Mouse (Mus musculus): ENCODE data around the gene Pcbp3. TPM values are rescaled to one million over a fixed set of nuclear protein-coding genes. Genes with fewer than 3 reads are reported as not detected.

Gene Pcbp3
- total and polyA plus RNA-seq, 2 experiments from 2014 or later: 57.0 to 92.9 TPM

- no peaks in the 10 kb centered on the region for H3K36me3 ChIP-seq (ENCODE audit: insufficient read depth, low read length)
- no peak overlapping the region for H3K4me3 ChIP-seq (ENCODE audit: low read length)
- no peaks in the 10 kb centered on the region for H3K9me3 ChIP-seq (ENCODE audit: low read length)
- H3K27me3 ChIP-seq (ENCODE audit: insufficient read depth, low read length): no peaks in the 10 kb centered on the region
- no peak for ATAC-seq
- DNase-seq (ENCODE audit: low spot score): no peak
- TF ChIP-seq CTCF (IDR thresholded peaks at IDR 0.05; ENCODE audit: low read depth): peak; percentile 27; the same call in 1 of the 2 replicates
- H3K4me1 ChIP-seq (ENCODE audit: insufficient read depth, low read length): no peaks in the 10 kb centered on the region
- 93% methylated on average over 4 of the region's 4 CpGs for WGBS
- H3K9ac ChIP-seq (replicated peaks; ENCODE audit: low read length): no peak overlapping the region
- no peak overlapping the region for H3K4me2 ChIP-seq (ENCODE audit: low read depth, low read length)
- no peak overlapping the region for H3K27ac ChIP-seq
Measured at GRCm38 (mm10) chr10:76828936-76829335, 132.8 kb downstream of the Pcbp3 start.

GRCm38 (mm10) chr10:76822698-76823097 is 139.0 kb downstream of the Pcbp3 start:
- 83% methylated on average over 8 of the region's 8 CpGs for WGBS
- Histone ChIP-seq H3K27ac (no peak overlapping the region), H3K9me3 (ENCODE audit: low read length) (no peaks in the 10 kb centered on the region), H3K4me1 (ENCODE audit: insufficient read depth, low read length) (no peaks in the 10 kb centered on the region), H3K36me3 (ENCODE audit: insufficient read depth, low read length) (no peaks in the 10 kb centered on the region), H3K4me2 (ENCODE audit: low read depth, low read length) (no peak overlapping the region), H3K4me3 (ENCODE audit: low read length) (no peak overlapping the region), H3K27me3 (ENCODE audit: insufficient read depth, low read length) (no peaks in the 10 kb centered on the region), H3K9ac (replicated peaks; ENCODE audit: low read length) (no peak overlapping the region)
- DNase-seq (ENCODE audit: low spot score) (no peak), ATAC-seq (no peak)
- TF ChIP-seq CTCF (IDR thresholded peaks at IDR 0.05; ENCODE audit: low read depth): no peak

- no peak for DNase-seq (ENCODE audit: low spot score)
- no peak overlapping the region for H3K9ac ChIP-seq (replicated peaks; ENCODE audit: low read length)
- H3K36me3 ChIP-seq (ENCODE audit: insufficient read depth, low read length): no peaks in the 10 kb centered on the region
- 70% methylated on average over 2 of the region's 2 CpGs for WGBS
- H3K27ac ChIP-seq: no peak overlapping the region
- no peak for ATAC-seq
- no peak overlapping the region for H3K4me3 ChIP-seq (ENCODE audit: low read length)
- H3K27me3 ChIP-seq (ENCODE audit: insufficient read depth, low read length): no peaks in the 10 kb centered on the region
- TF ChIP-seq CTCF (IDR thresholded peaks at IDR 0.05; ENCODE audit: low read depth): no peak
- no peak overlapping the region for H3K4me2 ChIP-seq (ENCODE audit: low read depth, low read length)
- H3K4me1 ChIP-seq (ENCODE audit: insufficient read depth, low read length): 0 out of 2 replicates have a peak, but pooled peaks cover 2% of the 10 kb centered on the region
- H3K9me3 ChIP-seq (ENCODE audit: low read length): no peaks in the 10 kb centered on the region
Measured at GRCm38 (mm10) chr10:76819321-76819720, 142.4 kb downstream of the Pcbp3 start.

- Histone ChIP-seq H3K4me3 (ENCODE audit: low read length) (no peak overlapping the region), H3K9me3 (ENCODE audit: low read length) (no peaks in the 10 kb centered on the region), H3K4me1 (ENCODE audit: insufficient read depth, low read length) (0 out of 2 replicates have a peak, but pooled peaks cover 2% of the 10 kb centered on the region), H3K4me2 (ENCODE audit: low read depth, low read length) (no peak overlapping the region), H3K36me3 (ENCODE audit: insufficient read depth, low read length) (no peaks in the 10 kb centered on the region), H3K27ac (no peak overlapping the region), H3K27me3 (ENCODE audit: insufficient read depth, low read length) (no peaks in the 10 kb centered on the region), H3K9ac (replicated peaks; ENCODE audit: low read length) (no peak overlapping the region)
- DNase-seq (ENCODE audit: low spot score): no peak
- no peak for ATAC-seq
- TF ChIP-seq CTCF (IDR thresholded peaks at IDR 0.05; ENCODE audit: low read depth): no peak
- 76% methylated on average over 2 of the region's 2 CpGs for WGBS
Measured at GRCm38 (mm10) chr10:76818337-76818736, 143.3 kb downstream of the Pcbp3 start.

- Histone ChIP-seq H3K9ac (replicated peaks; ENCODE audit: low read length) (no peak overlapping the region), H3K27ac (no peak overlapping the region), H3K4me2 (ENCODE audit: low read depth, low read length) (no peak overlapping the region), H3K36me3 (ENCODE audit: insufficient read depth, low read length) (no peaks in the 10 kb centered on the region), H3K27me3 (ENCODE audit: insufficient read depth, low read length) (no peaks in the 10 kb centered on the region), H3K4me3 (ENCODE audit: low read length) (no peak overlapping the region), H3K4me1 (ENCODE audit: insufficient read depth, low read length) (0 out of 2 replicates have a peak, but pooled peaks cover 2% of the 10 kb centered on the region), H3K9me3 (ENCODE audit: low read length) (no peaks in the 10 kb centered on the region)
- no peak for DNase-seq (ENCODE audit: low spot score)
- TF ChIP-seq CTCF (IDR thresholded peaks at IDR 0.05; ENCODE audit: low read depth): no peak
- no peak for ATAC-seq
- WGBS: 81% methylated on average over 1 of the region's 1 CpGs
Measured at GRCm38 (mm10) chr10:76816930-76817329, 144.8 kb downstream of the Pcbp3 start.

- 27% methylated on average over 7 of the region's 7 CpGs for WGBS
- no peak for TF ChIP-seq CTCF (IDR thresholded peaks at IDR 0.05; ENCODE audit: low read depth)
- DNase-seq (ENCODE audit: low spot score) (peak; percentile 12), ATAC-seq (peak; percentile 40; the same call in 1 of the 2 replicates)
- Histone ChIP-seq H3K4me3 (ENCODE audit: low read length) (no peak overlapping the region), H3K9me3 (ENCODE audit: low read length) (no peaks in the 10 kb centered on the region), H3K9ac (replicated peaks; ENCODE audit: low read length) (no peak overlapping the region), H3K4me1 (ENCODE audit: insufficient read depth, low read length) (0 out of 2 replicates have a peak, but pooled peaks cover 2% of the 10 kb centered on the region), H3K36me3 (ENCODE audit: insufficient read depth, low read length) (no peaks in the 10 kb centered on the region), H3K27me3 (ENCODE audit: insufficient read depth, low read length) (no peaks in the 10 kb centered on the region), H3K4me2 (ENCODE audit: low read depth, low read length) (no peak overlapping the region), H3K27ac (0 out of 2 replicates have a peak overlapping the region, but pooled peaks have one; percentile 23)
Measured at GRCm38 (mm10) chr10:76816436-76816835, 145.3 kb downstream of the Pcbp3 start.

GRCm38 (mm10) chr10:76815481-76815880 is 146.2 kb downstream of the Pcbp3 start:
- no peak overlapping the region for H3K4me2 ChIP-seq (ENCODE audit: low read depth, low read length)
- peak overlapping the region; percentile 46; the same call in 1 of the 2 replicates for H3K27ac ChIP-seq
- H3K36me3 ChIP-seq (ENCODE audit: insufficient read depth, low read length): no peaks in the 10 kb centered on the region
- DNase-seq (ENCODE audit: low spot score) (peak; percentile 60), ATAC-seq (0 out of 2 replicates have a peak, but pooled peaks have one; percentile 16)
- no peak overlapping the region for H3K9ac ChIP-seq (replicated peaks; ENCODE audit: low read length)
- no peaks in the 10 kb centered on the region for H3K27me3 ChIP-seq (ENCODE audit: insufficient read depth, low read length)
- 0 out of 2 replicates have a peak, but pooled peaks cover 2% of the 10 kb centered on the region for H3K4me1 ChIP-seq (ENCODE audit: insufficient read depth, low read length)
- no peaks in the 10 kb centered on the region for H3K9me3 ChIP-seq (ENCODE audit: low read length)
- TF ChIP-seq CTCF (IDR thresholded peaks at IDR 0.05; ENCODE audit: low read depth): no peak
- H3K4me3 ChIP-seq (ENCODE audit: low read length): no peak overlapping the region
- WGBS: 37% methylated on average over 4 of the region's 4 CpGs
